Mouse (Mus musculus) cerebellum, postnatal 10 days (tissue): ENCODE data around the gene Sgf29.

Experiments used
- DNase-seq, 2 experiments: peaks; one replicate each; pipeline ENCODE4 v3.0.0; 2021; ENCODE audit warnings: mixed read lengths in 2 of 2

The Sgf29 gene

DNA sequence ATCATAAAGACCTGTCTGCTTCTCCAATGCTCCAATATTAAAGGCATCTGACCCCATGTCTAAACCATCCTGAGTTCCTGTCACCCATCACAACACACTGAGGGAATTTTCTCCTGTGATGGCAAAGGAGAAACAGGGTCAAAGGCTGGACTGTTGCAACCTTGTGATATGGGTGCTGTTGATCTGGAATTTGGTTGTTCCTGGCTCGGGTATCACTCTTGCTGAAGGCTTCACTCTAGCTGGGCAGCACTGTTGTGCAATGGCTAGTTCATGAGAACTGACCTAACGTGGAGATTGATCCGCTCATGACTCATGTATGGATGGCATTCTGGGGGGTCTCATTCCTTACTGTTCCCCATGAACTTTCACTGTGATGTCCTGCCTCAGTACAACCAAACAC is 39.9 kb downstream of the Sgf29 start:
- no peak for DNase-seq

DNA sequence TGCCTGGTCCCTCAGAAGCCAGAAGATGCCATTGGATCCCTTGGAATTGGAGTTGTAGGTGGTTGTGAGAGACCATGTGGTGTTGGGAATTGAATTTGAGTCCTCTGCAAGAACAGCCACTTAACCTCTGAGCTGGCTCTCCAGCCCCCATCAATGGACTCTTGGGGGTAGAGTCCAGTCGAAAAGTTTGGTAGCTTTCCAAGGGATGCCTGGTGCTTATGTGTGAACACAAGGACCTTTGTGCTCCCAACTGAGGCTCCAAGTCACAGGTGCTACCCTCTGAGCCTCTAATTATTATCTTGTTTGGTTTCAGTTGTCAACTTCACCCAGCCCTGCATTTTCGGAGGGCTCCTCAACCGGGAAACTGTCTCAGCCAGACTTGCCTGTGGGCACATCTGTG is 41.6 kb downstream of the Sgf29 start:
- no peak for DNase-seq

DNA sequence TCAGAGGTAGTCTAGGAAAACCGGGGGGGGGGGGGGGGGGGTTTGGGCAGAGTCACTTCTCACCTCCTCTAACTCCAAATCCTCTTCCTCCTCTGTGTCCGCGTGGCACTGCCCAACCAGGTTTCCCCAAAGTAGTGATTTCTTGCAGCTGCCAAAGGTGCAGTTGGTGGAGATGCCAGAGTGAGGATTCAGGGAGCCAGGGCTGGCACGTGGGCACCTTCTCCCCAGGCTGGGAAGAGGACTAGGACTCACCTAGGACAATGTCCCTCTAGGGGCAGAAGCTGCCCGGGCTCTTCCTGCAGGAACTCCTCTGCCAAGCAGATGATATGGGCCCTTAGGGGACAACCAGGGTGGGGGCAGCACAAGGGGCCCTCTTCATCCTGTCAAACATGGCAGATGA is 42.6 kb downstream of the Sgf29 start:
- DNase-seq: peak in 1 of 2 experiments; percentile 7

DNA sequence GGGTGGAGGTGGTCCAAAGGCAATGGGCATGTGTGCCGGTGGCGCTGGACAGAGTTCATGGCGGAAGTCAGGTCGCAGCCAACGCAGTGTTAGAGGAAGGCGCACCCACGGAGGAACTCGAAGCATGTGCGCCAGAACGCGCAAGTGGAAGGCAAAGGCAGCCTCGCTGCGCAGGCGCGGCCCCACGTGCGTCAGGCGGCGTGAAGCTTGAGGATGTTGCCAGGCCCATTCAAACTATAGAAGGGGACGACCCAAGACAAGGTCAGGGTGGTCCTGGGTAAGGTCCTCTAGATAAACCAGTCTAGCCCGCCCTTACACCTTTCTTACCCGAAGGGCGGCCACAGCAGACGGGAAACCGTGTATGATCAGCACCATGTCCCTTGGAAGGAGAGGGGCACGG is 43.3 kb downstream of the Sgf29 start:
- peak in 1 of 2 experiments; percentile 15 for DNase-seq

DNA sequence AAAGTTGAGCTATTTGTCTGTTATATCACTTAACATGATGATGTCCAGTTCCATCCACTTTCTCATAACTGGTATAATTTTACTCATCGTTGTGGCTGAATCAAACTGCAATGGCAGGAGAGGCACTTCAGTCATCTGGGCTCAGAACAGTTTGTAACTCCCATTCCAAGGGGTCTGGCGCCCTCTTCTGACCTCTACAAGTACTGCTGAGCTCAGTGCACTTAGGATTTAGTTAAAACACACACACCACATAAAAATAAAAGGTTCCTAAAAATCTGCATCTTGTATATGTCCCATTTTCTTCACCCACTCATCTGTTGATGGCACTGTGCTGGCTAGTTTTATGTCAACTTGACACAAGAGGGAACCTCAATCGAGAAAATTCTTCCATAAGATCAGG is 44.1 kb downstream of the Sgf29 start:
- peak; percentile 89 to 93 for DNase-seq

DNA sequence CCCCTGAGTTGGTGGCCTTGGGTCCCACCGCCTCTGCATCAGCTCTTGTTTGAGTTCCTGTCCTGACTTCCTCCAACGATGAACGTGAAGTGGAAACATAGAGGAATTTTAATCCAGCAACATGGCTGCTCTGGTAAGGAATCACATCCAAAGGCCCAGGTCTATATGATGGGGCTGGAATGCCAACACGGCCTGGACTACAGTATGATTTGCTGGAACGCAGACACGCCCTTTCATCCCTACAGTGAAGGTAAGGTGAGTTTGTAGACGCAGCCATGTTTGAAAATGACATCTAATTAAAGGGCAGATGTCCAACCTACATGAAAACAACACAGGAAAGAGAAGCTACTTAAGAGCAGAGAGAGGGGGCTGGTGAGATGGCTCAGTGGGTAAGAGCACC is 44.7 kb downstream of the Sgf29 start:
- peak in 1 of 2 experiments; percentile 13 for DNase-seq

DNA sequence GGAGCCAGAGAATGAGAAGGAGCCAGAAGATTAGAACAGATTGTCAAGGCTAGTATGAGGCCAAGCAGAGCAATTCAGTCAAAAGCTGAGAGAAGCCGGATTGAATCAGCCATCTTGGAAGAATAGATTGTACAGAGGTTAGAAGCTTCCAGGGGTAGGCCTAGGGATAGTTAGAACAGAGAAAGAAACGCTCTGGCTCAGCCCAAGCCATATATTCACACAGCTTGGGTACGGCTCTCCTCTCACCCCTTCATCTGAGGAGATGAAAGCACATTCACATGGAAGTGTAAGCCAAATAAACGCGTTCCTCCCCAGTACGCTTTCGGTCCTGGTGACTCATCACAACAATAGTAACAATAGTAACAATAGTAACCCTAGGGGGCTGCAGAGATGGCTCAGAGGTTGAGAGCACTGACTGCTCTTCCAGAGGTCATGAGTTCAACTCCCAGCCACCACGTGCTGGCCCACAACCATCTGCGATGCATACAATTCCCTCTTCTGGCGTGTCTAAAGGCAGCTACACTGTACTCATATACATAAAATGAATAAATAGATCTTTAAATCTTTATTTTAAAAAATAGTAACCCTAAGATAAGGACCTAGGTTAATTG is 45.4 kb downstream of the Sgf29 start:
- DNase-seq: peak in 1 of 2 experiments; percentile 40

DNA sequence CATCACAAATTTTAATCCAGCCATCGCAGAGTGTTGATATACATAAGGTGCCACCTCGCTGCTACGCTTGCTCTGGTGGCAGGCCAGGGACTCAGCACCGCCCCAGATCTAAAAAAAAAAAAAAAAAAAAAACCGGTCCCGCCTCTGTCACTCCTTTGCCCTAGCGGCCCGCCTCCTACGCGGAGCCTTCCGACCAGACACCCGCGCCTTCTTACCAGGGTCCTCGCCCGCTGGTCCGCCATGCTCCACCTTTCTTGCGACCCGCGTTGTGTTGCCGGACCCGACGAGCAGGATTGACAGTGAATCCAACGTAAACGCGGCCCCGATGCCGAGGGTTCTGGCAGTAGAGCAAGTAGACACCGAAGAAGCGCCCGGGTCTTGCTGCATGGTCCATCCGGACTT is 46.1 kb downstream of the Sgf29 start, which contains the start of gene Bola2:
Gene Bola2, plus strand, starts transcription at position 192 of the 402 bp plus-strand sequence.
- peak in 1 of 2 experiments; percentile 79 for DNase-seq

DNA sequence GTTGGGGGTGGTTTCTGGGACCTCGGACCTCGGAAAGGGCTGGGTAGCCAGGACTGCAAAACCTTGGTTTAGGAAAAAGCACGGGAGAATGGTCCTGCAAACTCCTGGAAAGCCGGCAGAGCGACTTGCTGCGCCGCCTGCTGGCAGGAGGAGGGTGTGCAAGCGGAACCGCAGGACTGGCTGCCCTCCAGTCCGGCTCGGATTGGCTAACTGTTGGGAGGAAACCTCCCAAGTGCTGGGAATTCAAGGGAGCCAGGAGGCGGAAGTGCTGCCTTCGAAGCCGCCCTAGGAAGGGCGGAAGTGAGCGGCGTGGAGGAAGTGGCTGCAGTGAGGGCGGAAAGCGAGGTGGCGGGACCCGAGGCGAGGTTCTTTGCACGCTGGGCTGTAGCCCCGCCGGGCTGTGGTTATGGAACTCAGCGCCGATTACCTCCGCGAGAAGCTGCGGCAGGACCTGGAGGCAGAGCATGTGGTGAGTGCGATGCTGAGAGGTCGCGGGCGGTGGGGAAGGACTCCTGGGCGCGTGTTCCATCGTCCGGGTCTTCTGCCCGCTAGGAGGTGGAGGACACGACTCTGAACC is 46.6 kb downstream of the Sgf29 start, which contains the start of gene Slx1b:
Gene Slx1b, minus strand, starts transcription at position 154 of the 577 bp plus-strand sequence.
- DNase-seq: peak; percentile 96 to 97

DNA sequence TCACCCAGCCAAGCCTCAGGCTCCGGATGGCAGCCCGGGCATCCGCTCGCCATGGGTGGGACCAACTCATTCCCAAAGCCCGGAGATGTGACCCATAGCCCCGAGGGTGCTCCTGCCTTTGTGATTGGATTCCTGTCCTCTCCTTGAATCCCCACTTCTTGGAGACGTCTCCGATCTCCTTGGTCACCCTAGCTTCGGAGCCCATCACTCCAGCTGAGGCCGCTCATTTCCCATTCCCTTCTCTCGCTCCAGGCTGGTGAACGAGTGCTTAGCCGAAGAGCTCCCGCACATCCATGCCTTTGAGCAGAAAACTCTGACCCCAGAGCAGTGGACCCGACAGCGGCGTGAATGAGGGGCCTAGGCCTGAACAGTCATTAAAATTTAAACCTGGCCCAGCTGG is 47.2 kb downstream of the Sgf29 start:
- DNase-seq: no peak

DNA sequence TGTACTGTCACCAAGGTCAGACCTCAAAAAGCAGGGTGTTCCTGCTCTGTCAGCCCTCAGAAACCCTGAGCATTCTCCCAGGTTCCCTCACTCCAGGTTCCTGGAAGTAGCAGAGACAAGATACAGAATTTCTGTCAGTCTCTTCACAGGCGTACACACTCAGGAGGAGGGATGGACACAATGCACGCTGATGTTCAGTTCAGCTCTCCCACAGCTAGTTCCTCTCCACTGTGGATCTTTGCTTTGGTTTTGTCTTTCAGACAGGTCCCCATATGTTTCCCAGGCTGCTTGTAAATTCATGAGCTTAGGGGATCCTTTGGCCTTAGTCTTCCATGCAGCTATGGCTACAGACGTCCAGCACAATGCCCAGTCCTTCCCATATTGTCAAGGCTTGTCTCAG is 47.8 kb downstream of the Sgf29 start:
- DNase-seq: no peak

DNA sequence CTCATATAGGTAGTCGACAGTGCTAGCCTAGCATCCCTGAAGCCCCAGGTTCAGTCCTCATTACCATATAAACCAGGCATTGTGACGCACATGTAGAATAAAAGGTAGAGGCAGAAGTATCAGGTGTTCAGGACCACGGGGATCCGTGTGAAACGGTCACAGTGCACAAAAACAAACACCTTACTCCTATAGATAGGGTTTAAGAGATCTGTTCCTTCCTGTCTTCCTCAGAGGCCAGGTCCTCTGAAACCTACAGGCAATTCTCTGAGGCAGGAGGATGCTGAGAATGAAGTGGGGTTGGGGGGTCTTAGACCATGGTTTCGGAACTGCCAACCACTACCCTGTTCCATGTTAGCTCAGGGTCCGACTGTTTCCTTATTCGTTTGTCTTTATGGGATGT is 48.7 kb downstream of the Sgf29 start:
- no peak for DNase-seq

DNA sequence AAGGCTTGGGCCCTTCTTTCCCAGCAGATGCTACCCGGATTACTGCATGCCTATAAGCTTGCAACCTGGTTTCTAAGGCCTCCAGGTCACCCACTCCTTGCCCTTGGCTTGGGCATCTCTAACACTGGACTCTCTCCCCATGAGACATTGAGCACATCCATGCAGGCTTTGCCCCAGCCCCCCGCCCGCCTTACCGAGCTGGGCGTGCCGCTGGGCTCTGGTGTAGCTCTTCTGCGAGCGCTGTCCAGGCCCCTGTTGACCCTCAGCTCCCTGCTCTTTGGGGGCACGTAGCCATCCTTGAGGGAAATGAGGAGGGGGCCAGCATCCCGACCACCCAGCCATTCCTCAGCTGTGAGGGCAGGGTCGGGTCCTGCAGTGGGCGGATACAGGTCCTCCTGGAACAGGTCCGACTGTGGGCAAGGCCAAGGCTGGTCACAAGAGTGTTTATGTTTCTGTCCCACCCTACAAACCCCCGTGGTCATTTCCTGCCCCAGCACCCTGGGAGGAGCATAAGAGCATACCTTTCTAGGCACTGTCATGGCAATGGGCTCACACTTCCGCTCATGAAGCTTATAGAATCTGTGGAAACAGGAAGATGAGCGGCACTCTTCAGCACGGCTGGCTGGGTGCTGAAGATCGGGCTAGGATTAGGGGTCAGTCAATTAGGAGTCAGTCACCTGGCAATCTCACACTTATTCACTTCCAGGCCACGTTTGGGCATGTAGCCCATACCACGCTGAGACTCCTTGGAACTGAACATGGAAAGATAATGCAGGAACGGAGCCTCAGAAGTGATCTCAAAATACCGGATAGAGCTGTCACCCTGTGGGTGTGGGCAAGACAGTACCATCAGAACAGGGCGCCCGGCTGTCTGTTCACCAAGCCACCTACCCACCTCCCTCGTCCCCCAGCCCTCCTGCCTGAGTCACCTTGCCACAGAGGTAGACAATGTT is 51.2 kb downstream of the Sgf29 start:
- DNase-seq: peak; percentile 59 to 62

DNA sequence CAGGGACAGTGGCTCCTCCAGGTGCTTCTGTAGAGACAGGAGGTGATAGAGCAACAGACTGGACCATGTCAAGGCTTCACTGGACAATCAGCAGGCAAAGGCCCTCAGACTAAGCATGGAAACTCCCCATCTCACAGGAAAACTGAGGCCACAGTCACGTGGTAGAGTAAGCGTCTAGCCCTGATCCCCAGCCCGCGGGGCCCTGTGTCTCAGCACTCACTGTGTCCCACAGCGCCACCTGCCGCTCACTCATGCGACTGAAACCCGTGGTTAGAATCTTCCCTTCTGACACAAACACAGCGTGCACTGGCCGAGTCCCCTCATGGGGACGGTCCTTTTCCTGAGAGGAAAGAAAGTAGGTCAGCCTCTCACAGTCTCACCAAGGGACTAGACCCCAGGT is 52.0 kb downstream of the Sgf29 start:
- peak; percentile 96 to 98 for DNase-seq

DNA sequence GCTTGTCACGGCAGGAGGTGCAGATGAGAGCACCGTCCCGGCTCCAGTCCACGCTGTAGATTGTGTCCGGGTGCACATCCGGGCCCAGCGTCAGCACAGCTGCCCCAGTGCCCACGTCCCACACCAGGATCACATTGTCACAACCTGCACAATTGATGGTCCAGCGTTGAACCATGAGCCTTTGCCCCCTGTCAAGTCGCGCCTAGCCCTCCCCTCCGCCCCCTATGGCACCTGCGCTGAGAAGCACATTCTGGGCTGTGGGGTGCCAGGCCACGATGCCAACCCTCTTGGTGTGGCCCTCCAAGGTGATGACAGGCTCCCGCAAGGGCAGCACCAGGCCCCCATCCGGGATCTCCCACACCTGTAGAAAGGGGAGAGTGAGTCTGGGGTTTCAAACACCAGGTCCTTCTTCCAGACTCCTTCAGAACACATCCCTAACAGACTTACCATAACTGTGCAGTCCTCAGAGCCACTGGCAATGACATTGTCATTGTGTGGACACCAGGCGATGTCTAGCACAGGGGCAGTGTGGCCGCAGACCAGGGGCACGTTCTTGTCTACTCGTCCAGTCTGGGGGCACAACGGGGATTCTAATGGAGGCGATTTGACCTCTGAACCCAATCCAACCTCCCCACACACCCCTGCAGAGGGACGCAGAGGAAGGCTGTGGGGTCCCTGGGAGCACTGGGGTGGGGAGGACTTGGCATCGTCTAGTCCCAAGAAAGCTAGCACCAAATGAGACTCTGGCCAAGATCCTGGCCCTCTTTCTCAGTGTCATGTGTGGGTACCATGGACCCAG is 52.6 kb downstream of the Sgf29 start:
- peak; percentile 30 to 35 for DNase-seq

DNA sequence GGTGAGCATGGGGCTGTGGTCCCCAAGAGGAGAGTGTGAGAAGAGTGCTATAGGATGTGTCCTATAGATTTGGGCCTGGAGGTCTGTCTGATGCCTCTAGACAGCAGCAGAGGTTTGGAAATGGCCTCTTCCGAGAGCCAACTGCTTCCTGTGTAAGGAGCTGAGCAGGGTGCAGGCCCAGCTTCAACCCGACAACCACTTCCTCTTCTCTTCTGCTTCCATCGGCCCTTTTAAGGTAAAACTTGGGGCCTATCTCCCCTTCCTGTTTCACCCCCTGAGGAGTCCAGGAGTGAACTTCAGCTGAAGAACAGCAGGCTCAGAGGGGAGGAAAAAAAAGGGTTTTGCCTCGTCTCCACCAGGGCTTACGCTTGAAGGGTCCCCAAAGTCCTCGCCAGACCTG is 53.2 kb downstream of the Sgf29 start:
- peak in 1 of 2 experiments; percentile 12 for DNase-seq

DNA sequence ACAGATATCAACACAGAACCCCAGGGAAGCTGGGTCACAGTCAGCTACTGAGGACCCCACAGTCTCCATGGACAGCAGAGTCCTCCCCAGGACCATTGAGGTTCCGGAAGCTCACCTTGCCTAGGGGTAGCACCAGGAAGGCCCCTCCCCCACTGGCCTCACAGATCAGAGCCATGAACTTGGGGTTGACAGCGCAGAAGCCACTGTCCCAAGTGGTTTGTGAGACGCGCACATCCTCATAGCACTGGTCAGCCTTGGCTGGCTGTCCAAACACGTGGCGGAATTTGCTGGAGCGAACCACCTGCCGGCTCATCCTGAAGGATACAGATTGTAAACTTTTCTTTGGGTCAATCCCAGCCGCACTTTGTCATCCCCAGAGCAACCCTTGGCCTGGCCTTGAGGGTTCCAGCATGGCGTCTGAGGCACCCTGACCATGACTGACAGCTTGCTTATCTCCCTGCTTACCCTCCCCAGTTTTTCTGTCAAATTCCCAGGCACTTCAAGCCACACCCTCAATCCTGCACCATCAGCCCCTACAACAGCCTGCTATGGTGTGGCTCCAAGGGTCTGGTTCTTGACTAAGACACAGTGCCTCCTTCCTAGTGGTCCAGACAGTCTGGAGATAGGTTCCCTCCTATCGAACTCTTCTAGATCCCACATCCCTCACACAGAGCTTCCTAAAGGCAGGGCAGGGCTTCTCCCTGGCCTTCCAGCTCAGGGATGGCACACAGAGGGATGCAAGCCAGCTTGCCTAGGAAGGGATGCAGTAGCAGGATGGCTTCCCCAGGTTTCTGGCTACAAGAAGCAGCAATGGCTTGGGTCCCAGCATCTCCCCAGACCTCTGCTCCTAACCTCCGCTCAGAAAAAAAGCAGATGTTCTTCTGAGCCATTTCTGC is 54.0 kb downstream of the Sgf29 start:
- DNase-seq: peak; percentile 77 to 80

DNA sequence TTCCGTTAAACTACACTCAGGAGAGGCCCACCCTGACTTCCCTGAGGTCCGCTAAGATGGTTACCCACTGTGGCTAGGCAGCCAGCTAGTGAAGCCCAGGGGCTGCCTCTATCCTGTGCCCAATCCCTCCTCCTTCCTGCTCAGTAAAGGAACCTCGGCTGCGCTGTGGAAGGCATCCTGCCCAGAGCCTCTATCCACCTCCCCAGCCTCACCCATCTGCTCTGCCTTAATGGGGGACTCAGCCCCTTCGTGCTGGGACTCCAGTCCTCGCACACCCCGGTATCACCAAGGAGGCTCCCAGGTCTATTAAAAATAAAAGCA is 54.6 kb downstream of the Sgf29 start:
- peak; percentile 70 to 74 for DNase-seq

DNA sequence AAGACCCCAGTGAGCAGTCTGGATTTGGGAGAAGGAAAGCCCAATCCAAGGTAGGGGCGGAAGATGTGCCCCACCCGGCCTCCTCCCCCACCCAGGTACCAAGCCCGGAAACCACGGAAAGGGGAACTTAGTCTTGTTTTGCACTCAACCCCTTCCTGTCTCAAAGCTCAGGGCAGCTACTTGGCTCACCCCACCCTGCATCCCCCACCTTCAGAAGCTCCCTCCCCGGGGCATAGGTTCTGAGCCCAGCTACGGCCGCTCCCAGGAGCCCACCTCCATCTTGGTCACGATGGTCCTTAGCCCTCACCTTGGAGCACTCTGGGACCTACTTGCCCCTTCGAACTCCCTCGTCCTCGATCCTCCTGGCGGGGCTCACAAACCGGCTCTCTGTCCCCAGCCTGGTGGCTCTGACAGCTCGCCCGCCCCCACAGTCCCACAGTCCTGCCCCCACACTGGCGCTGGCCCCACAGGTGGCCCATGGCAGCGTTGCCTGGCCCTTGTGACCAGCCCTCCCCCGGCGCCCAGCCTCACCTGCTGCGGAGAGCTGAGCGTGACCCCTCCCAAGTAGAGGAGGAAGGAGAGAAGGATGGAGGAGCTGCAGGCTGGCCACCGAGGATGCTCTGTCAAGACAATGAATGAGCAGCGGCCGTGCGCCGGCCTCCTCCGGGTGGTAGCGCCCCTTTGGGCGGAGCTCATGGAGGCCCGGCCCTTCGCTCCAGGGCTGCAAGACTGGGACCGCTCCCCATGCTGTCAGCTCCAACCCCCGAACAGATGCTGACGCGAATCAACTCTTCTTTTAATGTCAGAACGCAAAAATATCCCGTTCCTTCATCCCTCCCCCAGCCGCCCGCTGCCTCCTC is 55.2 kb downstream of the Sgf29 start:
- peak; percentile 90 to 93 for DNase-seq

DNA sequence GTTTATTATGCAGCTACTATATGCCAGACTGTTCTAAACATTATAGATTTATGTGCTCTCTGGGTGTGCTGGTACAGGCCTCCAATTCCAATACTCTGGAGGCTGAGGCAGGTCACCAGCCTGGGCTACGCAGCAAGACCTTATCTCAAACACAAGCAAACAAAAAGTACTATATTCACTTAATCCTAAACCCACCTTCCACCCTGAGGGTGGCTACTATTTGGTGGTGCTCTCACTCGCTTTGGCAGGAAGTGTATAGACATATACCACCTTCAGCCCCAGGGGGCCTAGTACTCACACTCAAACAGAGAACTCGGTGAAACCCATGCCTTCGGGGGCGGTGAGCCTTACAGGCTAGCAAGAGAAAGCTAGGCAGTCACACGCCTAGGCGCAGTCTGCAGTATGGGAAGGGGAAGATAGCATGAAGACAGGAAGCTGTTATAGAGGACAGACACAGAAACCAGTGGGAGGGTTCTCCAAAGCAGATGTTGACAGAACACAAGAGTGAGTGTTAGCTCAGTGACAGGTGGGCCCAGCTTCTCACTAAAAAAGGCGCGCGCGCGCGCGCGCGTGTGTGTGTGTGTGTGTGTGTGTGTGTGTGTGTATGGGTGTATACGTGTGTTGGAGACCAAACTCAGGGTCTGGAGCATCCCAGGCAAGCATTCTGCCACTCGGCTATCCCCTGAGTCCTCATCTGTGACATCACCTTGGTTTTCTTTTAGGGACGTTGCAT is 58.5 kb downstream of the Sgf29 start, which contains the start of gene Coro1a:
Gene Coro1a, minus strand, starts transcription at position 346 of the 733 bp plus-strand sequence.
- DNase-seq: no peak
